Mouse (Mus musculus): ENCODE results near the gene Ffar1. TPM values are rescaled to one million over a fixed set of nuclear protein-coding genes. Genes with fewer than 3 reads are reported as not detected.
A peak's percentile ranks its signal among the peaks of the same experiment; 100 is the strongest.
"Not testable (repeated sequence)": the region's sequence is repeated elsewhere in the genome, so short reads cannot be mapped to it uniquely, and the experiment has no call there.

Ffar1 gene
- polyA plus RNA-seq, 1 experiment from 2014 or later = not detected

- no peak overlapping the region for H3K9ac ChIP-seq (ENCODE audit: low read depth, low read length)
- H3K9me3 ChIP-seq (replicated peaks; ENCODE audit: control insufficient read depth, low read length) = no peaks in the 10 kb centered on the region
- H3K4me2 ChIP-seq = no peak overlapping the region
- no peaks in the 10 kb centered on the region for H3K36me3 ChIP-seq (ENCODE audit: control insufficient read depth, insufficient read depth, low read length)
- H3K27me3 ChIP-seq (ENCODE audit: control insufficient read depth, insufficient read depth, low read length) = no peaks in the 10 kb centered on the region
- WGBS (ENCODE audit: insufficient replicate concordance) = 29% methylated on average over 7 of the region's 7 CpGs
- H3K27ac ChIP-seq (ENCODE audit: low read depth, low read length) = no peak overlapping the region
- no peak overlapping the region for H3K4me3 ChIP-seq (ENCODE audit: low read depth, low read length)
- H3K4me1 ChIP-seq (ENCODE audit: control insufficient read depth, insufficient read depth, low read length) = peaks cover 4% of the 10 kb centered on the region; the same call in 1 of the 2 replicates
- ATAC-seq (replicated peaks; ENCODE audit: insufficient number of reproducible peaks, low FRiP score, low TSS enrichment) = no peak
These were observed 16.6 kb downstream of the Ffar1 start for GRCm38 (mm10) chr7:30844676-30845297.

- no peaks in the 10 kb centered on the region for H3K36me3 ChIP-seq (ENCODE audit: control insufficient read depth, insufficient read depth, low read length)
- H3K27me3 ChIP-seq (ENCODE audit: control insufficient read depth, insufficient read depth, low read length) = no peaks in the 10 kb centered on the region
- no peak overlapping the region for H3K4me3 ChIP-seq (ENCODE audit: low read depth, low read length)
- ATAC-seq (replicated peaks; ENCODE audit: insufficient number of reproducible peaks, low FRiP score, low TSS enrichment) = no peak
- H3K9me3 ChIP-seq (replicated peaks; ENCODE audit: control insufficient read depth, low read length) = no peaks in the 10 kb centered on the region
- H3K27ac ChIP-seq (ENCODE audit: low read depth, low read length) = no peak overlapping the region
- 89% methylated on average over 5 of the region's 5 CpGs for WGBS (ENCODE audit: insufficient replicate concordance)
- no peak overlapping the region for H3K9ac ChIP-seq (ENCODE audit: low read depth, low read length)
- peaks cover 4% of the 10 kb centered on the region; the same call in 1 of the 2 replicates for H3K4me1 ChIP-seq (ENCODE audit: control insufficient read depth, insufficient read depth, low read length)
- no peak overlapping the region for H3K4me2 ChIP-seq
These were observed 19.3 kb downstream of the Ffar1 start for GRCm38 (mm10) chr7:30842092-30842491.

GRCm38 (mm10) chr7:30841379-30841778 lies 20.0 kb downstream of the Ffar1 start:
- no peaks in the 10 kb centered on the region for H3K9me3 ChIP-seq (replicated peaks; ENCODE audit: control insufficient read depth, low read length)
- WGBS (ENCODE audit: insufficient replicate concordance) = 69% methylated on average over 4 of the region's 4 CpGs
- H3K9ac ChIP-seq (ENCODE audit: low read depth, low read length) = no peak overlapping the region
- H3K27ac ChIP-seq (ENCODE audit: low read depth, low read length) = no peak overlapping the region
- no peaks in the 10 kb centered on the region for H3K27me3 ChIP-seq (ENCODE audit: control insufficient read depth, insufficient read depth, low read length)
- no peak for ATAC-seq (replicated peaks; ENCODE audit: insufficient number of reproducible peaks, low FRiP score, low TSS enrichment)
- no peak overlapping the region for H3K4me2 ChIP-seq
- peaks cover 4% of the 10 kb centered on the region; the same call in 1 of the 2 replicates for H3K4me1 ChIP-seq (ENCODE audit: control insufficient read depth, insufficient read depth, low read length)
- H3K36me3 ChIP-seq (ENCODE audit: control insufficient read depth, insufficient read depth, low read length) = no peaks in the 10 kb centered on the region
- H3K4me3 ChIP-seq (ENCODE audit: low read depth, low read length) = no peak overlapping the region

GRCm38 (mm10) chr7:30840306-30840705 lies 21.1 kb downstream of the Ffar1 start:
- Histone ChIP-seq H3K27me3 (ENCODE audit: control insufficient read depth, insufficient read depth, low read length) (no peaks in the 10 kb centered on the region), H3K4me1 (ENCODE audit: control insufficient read depth, insufficient read depth, low read length) (peaks cover 4% of the 10 kb centered on the region; the same call in 1 of the 2 replicates), H3K9me3 (replicated peaks; ENCODE audit: control insufficient read depth, low read length) (no peaks in the 10 kb centered on the region), H3K9ac (ENCODE audit: low read depth, low read length) (0 out of 2 replicates have a peak overlapping the region, but pooled peaks have one; percentile 16), H3K27ac (ENCODE audit: low read depth, low read length) (no peak overlapping the region), H3K4me2 (no peak overlapping the region), H3K36me3 (ENCODE audit: control insufficient read depth, insufficient read depth, low read length) (no peaks in the 10 kb centered on the region), H3K4me3 (ENCODE audit: low read depth, low read length) (no peak overlapping the region)
- 68% methylated on average over 3 of the region's 3 CpGs for WGBS (ENCODE audit: insufficient replicate concordance)
- ATAC-seq (replicated peaks; ENCODE audit: insufficient number of reproducible peaks, low FRiP score, low TSS enrichment) = no peak

- H3K4me2 ChIP-seq = no peak overlapping the region
- no peak overlapping the region for H3K27ac ChIP-seq (ENCODE audit: low read depth, low read length)
- no peak overlapping the region for H3K4me3 ChIP-seq (ENCODE audit: low read depth, low read length)
- no peaks in the 10 kb centered on the region for H3K9me3 ChIP-seq (replicated peaks; ENCODE audit: control insufficient read depth, low read length)
- H3K27me3 ChIP-seq (ENCODE audit: control insufficient read depth, insufficient read depth, low read length) = no peaks in the 10 kb centered on the region
- no peak overlapping the region for H3K9ac ChIP-seq (ENCODE audit: low read depth, low read length)
- H3K4me1 ChIP-seq (ENCODE audit: control insufficient read depth, insufficient read depth, low read length) = no peaks in the 10 kb centered on the region
- no peak for ATAC-seq (replicated peaks; ENCODE audit: insufficient number of reproducible peaks, low FRiP score, low TSS enrichment)
- H3K36me3 ChIP-seq (ENCODE audit: control insufficient read depth, insufficient read depth, low read length) = no peaks in the 10 kb centered on the region
These were observed 24.1 kb downstream of the Ffar1 start for GRCm38 (mm10) chr7:30837277-30837676.

- H3K4me1 ChIP-seq (ENCODE audit: control insufficient read depth, insufficient read depth, low read length); H3K27me3 ChIP-seq (ENCODE audit: control insufficient read depth, insufficient read depth, low read length); ATAC-seq (replicated peaks; ENCODE audit: insufficient number of reproducible peaks, low FRiP score, low TSS enrichment); H3K9ac ChIP-seq (ENCODE audit: low read depth, low read length); H3K36me3 ChIP-seq (ENCODE audit: control insufficient read depth, insufficient read depth, low read length); H3K9me3 ChIP-seq (replicated peaks; ENCODE audit: control insufficient read depth, low read length); H3K27ac ChIP-seq (ENCODE audit: low read depth, low read length); H3K4me3 ChIP-seq (ENCODE audit: low read depth, low read length): not testable (repeated sequence)
- H3K4me2 ChIP-seq = peak overlapping the region; percentile 39; the same call in 1 of the 2 replicates
- 19% methylated on average over 6 of the region's 11 CpGs for WGBS (ENCODE audit: insufficient replicate concordance)
These were observed 28.7 kb downstream of the Ffar1 start for GRCm38 (mm10) chr7:30832684-30833083.

GRCm38 (mm10) chr7:30832261-30832660 lies 29.1 kb downstream of the Ffar1 start:
- 52% methylated on average over 17 of the region's 17 CpGs for WGBS (ENCODE audit: insufficient replicate concordance)
- no peaks in the 10 kb centered on the region for H3K9me3 ChIP-seq (replicated peaks; ENCODE audit: control insufficient read depth, low read length)
- H3K4me3 ChIP-seq (ENCODE audit: low read depth, low read length) = no peak overlapping the region
- peak overlapping the region; percentile 39; the same call in 1 of the 2 replicates for H3K4me2 ChIP-seq
- no peak for ATAC-seq (replicated peaks; ENCODE audit: insufficient number of reproducible peaks, low FRiP score, low TSS enrichment)
- no peak overlapping the region for H3K27ac ChIP-seq (ENCODE audit: low read depth, low read length)
- H3K27me3 ChIP-seq (ENCODE audit: control insufficient read depth, insufficient read depth, low read length) = no peaks in the 10 kb centered on the region
- no peaks in the 10 kb centered on the region for H3K4me1 ChIP-seq (ENCODE audit: control insufficient read depth, insufficient read depth, low read length)
- H3K36me3 ChIP-seq (ENCODE audit: control insufficient read depth, insufficient read depth, low read length) = no peaks in the 10 kb centered on the region
- H3K9ac ChIP-seq (ENCODE audit: low read depth, low read length) = no peak overlapping the region

- ATAC-seq (replicated peaks; ENCODE audit: insufficient number of reproducible peaks, low FRiP score, low TSS enrichment) = no peak
- Histone ChIP-seq H3K36me3 (ENCODE audit: control insufficient read depth, insufficient read depth, low read length) (no peaks in the 10 kb centered on the region), H3K4me2 (no peak overlapping the region), H3K27me3 (ENCODE audit: control insufficient read depth, insufficient read depth, low read length) (no peaks in the 10 kb centered on the region), H3K4me1 (ENCODE audit: control insufficient read depth, insufficient read depth, low read length) (no peaks in the 10 kb centered on the region), H3K9me3 (replicated peaks; ENCODE audit: control insufficient read depth, low read length) (no peaks in the 10 kb centered on the region), H3K9ac (ENCODE audit: low read depth, low read length) (no peak overlapping the region), H3K4me3 (ENCODE audit: low read depth, low read length) (no peak overlapping the region), H3K27ac (ENCODE audit: low read depth, low read length) (no peak overlapping the region)
- WGBS (ENCODE audit: insufficient replicate concordance) = 66% methylated on average over 3 of the region's 3 CpGs
These were observed 31.9 kb downstream of the Ffar1 start for GRCm38 (mm10) chr7:30829428-30829827.

- not testable (repeated sequence) for H3K9me3 ChIP-seq (replicated peaks; ENCODE audit: control insufficient read depth, low read length); H3K4me2 ChIP-seq; H3K4me1 ChIP-seq (ENCODE audit: control insufficient read depth, insufficient read depth, low read length); H3K27me3 ChIP-seq (ENCODE audit: control insufficient read depth, insufficient read depth, low read length); H3K4me3 ChIP-seq (ENCODE audit: low read depth, low read length); H3K27ac ChIP-seq (ENCODE audit: low read depth, low read length); H3K9ac ChIP-seq (ENCODE audit: low read depth, low read length); H3K36me3 ChIP-seq (ENCODE audit: control insufficient read depth, insufficient read depth, low read length); ATAC-seq (replicated peaks; ENCODE audit: insufficient number of reproducible peaks, low FRiP score, low TSS enrichment)
These were observed 32.5 kb downstream of the Ffar1 start for GRCm38 (mm10) chr7:30828871-30829270.

Data from heart, embryonic 11.5 days (tissue).